Mouse (Mus musculus) lung, adult 2 months (tissue): ENCODE results near the gene Slc22a23.

Source experiments
- CTCF ChIP-seq: fragments of 200-500 bp; IDR thresholded peaks from 2 replicates; pipeline ENCODE4 v1.5.1; 2011; ENCODE audit warnings: mild to moderate bottlenecking, low read length, control low read depth; ENCODE audit not compliant: insufficient read depth
- POLR2A ChIP-seq: fragments of 200-500 bp; IDR thresholded peaks from 2 replicates; pipeline ENCODE4 v1.6.1; 2011; ENCODE audit warnings: low read depth, mild to moderate bottlenecking, control low read depth, low read length, borderline replicate concordance; ENCODE audit errors: extremely low read depth

GRCm38 (mm10) chr13:34152695-34153094 is 192.3 kb downstream of the Slc22a23 start:
- TF ChIP-seq POLR2A (no peak), CTCF (no peak)
